Mouse (Mus musculus) ES-E14 (cell line): Measurements from ENCODE around the gene Pmpcb.

Source experiments
- CHD2 ChIP-seq: IDR thresholded peaks from 2 replicates; pipeline ENCODE4 v1.6.1; 2014; ENCODE audit warnings: mild to moderate bottlenecking, low read depth, low read length, inconsistent platforms
- HCFC1 ChIP-seq: IDR thresholded peaks from 2 replicates; pipeline ENCODE4 v1.6.1; 2012; ENCODE audit warnings: low read length, inconsistent platforms, borderline replicate concordance; ENCODE audit not compliant: insufficient read depth
- MAFK ChIP-seq: IDR thresholded peaks from 2 replicates; pipeline ENCODE4 v1.6.1; 2014; ENCODE audit warnings: mild to moderate bottlenecking, low read depth, low read length, inconsistent platforms; ENCODE audit not compliant: insufficient read depth
- ZC3H11A ChIP-seq: IDR thresholded peaks from 2 replicates; pipeline ENCODE4 v1.6.1; 2012; ENCODE audit warnings: low read depth, mild to moderate bottlenecking, inconsistent platforms, low read length, borderline replicate concordance

DNA sequence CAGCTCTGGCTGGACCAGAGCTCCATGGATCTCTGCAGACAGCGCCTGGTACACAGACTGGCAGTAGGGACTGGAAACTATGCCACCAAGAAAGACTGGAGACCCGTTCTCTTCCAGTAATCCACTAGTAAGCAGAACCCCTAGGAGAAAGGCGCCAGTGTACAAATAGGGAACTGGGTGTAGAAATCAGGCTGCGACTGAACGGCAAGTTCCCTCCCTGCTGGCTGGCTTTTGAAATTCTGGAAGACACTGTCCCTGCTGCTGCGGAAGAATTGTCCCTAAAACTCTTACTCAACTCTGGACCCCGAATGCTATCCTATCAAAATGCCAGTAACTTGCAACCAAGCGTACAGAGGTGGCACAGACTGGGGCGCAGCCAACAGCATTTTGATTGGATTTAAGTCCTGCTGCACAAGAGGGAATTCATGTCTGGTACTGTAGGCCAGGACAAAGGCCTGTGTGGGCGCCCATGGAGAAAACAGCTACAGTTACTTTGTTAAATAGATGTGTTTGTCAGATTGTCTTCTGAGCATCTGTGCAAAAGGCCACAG lies 19.7 kb upstream of the Pmpcb start:
- TF ChIP-seq MAFK (no peak), ZC3H11A (no peak), CHD2 (no peak), HCFC1 (no peak)
